In genomic region chr15:86070368-86070767, GRCm38 (mm10) we compare ENCODE assay signal across 11 mouse cellular contexts. TPM values are rescaled to one million over a fixed set of nuclear protein-coding genes. Genes with fewer than 3 reads are reported as not detected.
DNase-seq lines count a peak whose midpoint lies in the region; ATAC-seq and TF ChIP-seq lines count a peak whose summit lies in the region.
"Had no signal": no experiment of that assay in that cellular context is flagged by ENCODE, and none has a peak within 500 bp of the region (broad histone marks: within the 10 kb centered on the region; RNA-seq: fewer than 3 reads in every experiment).

No protein-coding gene starts in this region.

- no peak overlapping the region for H3K4me3 ChIP-seq in cerebellum, adult 2 months (replicated peaks; ENCODE audit: insufficient read depth, low read depth, low read length)
- peak overlapping the region; percentile 85 for H3K4me3 ChIP-seq in megakaryocyte, embryonic 14.5 days (replicated peaks)
- no peak overlapping the region for H3K4me3 ChIP-seq in hindbrain, embryonic 16.5 days (ENCODE audit: low read length)
- no peak overlapping the region for H3K4me3 ChIP-seq in midbrain, embryonic 16.5 days (ENCODE audit: low read depth, low read length)

- no peaks in the 10 kb centered on the region for H3K9me3 ChIP-seq in megakaryocyte, embryonic 14.5 days
- H3K9me3 ChIP-seq in hindbrain, embryonic 16.5 days (ENCODE audit: control insufficient read depth, low read length), result no peaks in the 10 kb centered on the region
- H3K9me3 ChIP-seq in midbrain, embryonic 16.5 days (replicated peaks; ENCODE audit: control insufficient read depth, low read length, poor library complexity, severe bottlenecking), result no peaks in the 10 kb centered on the region

- TF ChIP-seq POLR2A in cerebellum, adult 2 months (IDR thresholded peaks at IDR 0.05; ENCODE audit: borderline replicate concordance, insufficient read depth, low read length), result no peak

- H3K27ac ChIP-seq in cerebellum, adult 2 months (ENCODE audit: insufficient read depth, low read length), result no peak overlapping the region
- H3K27ac ChIP-seq in hindbrain, embryonic 16.5 days (ENCODE audit: low read depth, low read length), result peak overlapping the region; percentile 26; the same call in 1 of the 2 replicates
- H3K27ac ChIP-seq in midbrain, embryonic 16.5 days (ENCODE audit: low read length), result peak overlapping the region; percentile 54

- DNase-seq in cerebellum, adult 11-12 months, result peak; percentile 18
- no peak for DNase-seq in cerebellum, adult 2 months
- no peak for DNase-seq in layer of hippocampus, adult 9-10 months (ENCODE audit: low spot score)
- DNase-seq: kidney, adult 2 months; lung, adult 2 months; right cerebral cortex, postnatal 14 days had no signal

- H3K27me3 ChIP-seq in cerebellum, adult 2 months (ENCODE audit: control insufficient read depth, insufficient read depth, low read length), result no peaks in the 10 kb centered on the region
- H3K27me3 ChIP-seq in megakaryocyte, embryonic 14.5 days (replicated peaks), result peaks cover 13% of the 10 kb centered on the region
- no peaks in the 10 kb centered on the region for H3K27me3 ChIP-seq in hindbrain, embryonic 16.5 days (replicated peaks; ENCODE audit: control insufficient read depth, insufficient read depth, low read length)
- H3K27me3 ChIP-seq in midbrain, embryonic 16.5 days (ENCODE audit: control insufficient read depth, insufficient read depth, low read depth, low read length), result no peaks in the 10 kb centered on the region

- no peak overlapping the region for H3K4me2 ChIP-seq in hindbrain, embryonic 16.5 days (ENCODE audit: low read length)
- H3K4me2 ChIP-seq in midbrain, embryonic 16.5 days (ENCODE audit: low read length), result no peak overlapping the region

- no peak for ATAC-seq in megakaryocyte, adult 5-6 weeks (ENCODE audit: poor library complexity, severe bottlenecking)
- peak; percentile 44 for ATAC-seq in hindbrain, embryonic 16.5 days
- no peak for ATAC-seq in midbrain, embryonic 16.5 days
- ATAC-seq in CD4-positive, CD25-positive, alpha-beta regulatory T cell, adult 4 months, result no peak

- no peak for TF ChIP-seq CTCF in cerebellum, adult 2 months (IDR thresholded peaks at IDR 0.05; ENCODE audit: borderline replicate concordance, insufficient read depth, low read depth, low read length)

- 59% methylated on average over 11 of the region's 11 CpGs for WGBS in cerebellum, adult 2 months
- 46% methylated on average over 11 of the region's 11 CpGs for WGBS in hindbrain, embryonic 16.5 days
- 44% methylated on average over 11 of the region's 11 CpGs for WGBS in midbrain, embryonic 16.5 days

- no peak overlapping the region for H3K9ac ChIP-seq in hindbrain, embryonic 16.5 days (ENCODE audit: low read depth, low read length)
- no peak overlapping the region for H3K9ac ChIP-seq in midbrain, embryonic 16.5 days (ENCODE audit: low read depth, low read length)

- H3K36me3 ChIP-seq in megakaryocyte, embryonic 14.5 days (replicated peaks; ENCODE audit: low read length), result peaks cover 13% of the 10 kb centered on the region
- H3K36me3 ChIP-seq in hindbrain, embryonic 16.5 days (ENCODE audit: control insufficient read depth, insufficient read depth, low read length), result no peaks in the 10 kb centered on the region
- H3K36me3 ChIP-seq in midbrain, embryonic 16.5 days (ENCODE audit: control insufficient read depth, insufficient read depth, low read length), result 0 out of 2 replicates have a peak, but pooled peaks cover 2% of the 10 kb centered on the region

- peaks cover 65% of the 10 kb centered on the region for H3K4me1 ChIP-seq in cerebellum, adult 2 months (ENCODE audit: control insufficient read depth, insufficient read depth, low read length)
- H3K4me1 ChIP-seq in megakaryocyte, embryonic 14.5 days, result peaks cover 83% of the 10 kb centered on the region
- peaks cover 39% of the 10 kb centered on the region for H3K4me1 ChIP-seq in hindbrain, embryonic 16.5 days (ENCODE audit: control insufficient read depth, insufficient read depth, low read depth, low read length)
- peaks cover 21% of the 10 kb centered on the region for H3K4me1 ChIP-seq in midbrain, embryonic 16.5 days (ENCODE audit: control insufficient read depth, insufficient read depth, low read length)

RNA-seq across cellular contexts. Expression of gene Gramd4, which starts 12.9 kb away (rescaled TPM):
- polyA plus RNA-seq in cerebellum, adult 2 months (2012; rRNA removed), result 36.0 and 40.4 TPM in 2 replicates
- polyA plus RNA-seq in megakaryocyte, embryonic 14.5 days (2012; ENCODE audit: insufficient read depth, low replicate concordance), result 2.2 and 5.0 TPM in 2 replicates
- 11.5 and 13.1 TPM in 2 replicates for total RNA-seq in megakaryocyte, adult 5-6 weeks (2015)
- 36.8 and 46.0 TPM in 2 replicates for total RNA-seq in megakaryocyte, adult 5-6 weeks (2017)
- polyA plus RNA-seq in hindbrain, embryonic 16.5 days (2015; fragmentation: Nextera tagmentation; extraction: Ambion mirVana), result 18.4 and 30.4 TPM in 2 replicates
- 36.0 and 36.7 TPM in 2 replicates for polyA plus RNA-seq in midbrain, embryonic 16.5 days (2015; fragmentation: Nextera tagmentation; extraction: Ambion mirVana)
- polyA plus RNA-seq in CD4-positive, CD25-positive, alpha-beta regulatory T cell, adult 4 months (2017; shearing (Covaris generic)), result 10 to 100 TPM; 25.3 to 25.7 TPM

RNA-seq across cellular contexts. Expression of gene Celsr1, which starts 36.8 kb away (rescaled TPM):
- polyA plus RNA-seq in cerebellum, adult 2 months (2012; rRNA removed), result 0.49 and 0.60 TPM in 2 replicates
- 0.02 and 2.1 TPM in 2 replicates for polyA plus RNA-seq in megakaryocyte, embryonic 14.5 days (2012; ENCODE audit: insufficient read depth, low replicate concordance)
- 1.0 and 1.2 TPM in 2 replicates for total RNA-seq in megakaryocyte, adult 5-6 weeks (2015)
- 1.2 and 4.4 TPM in 2 replicates for total RNA-seq in megakaryocyte, adult 5-6 weeks (2017)
- 0.76 and 1.2 TPM in 2 replicates for polyA plus RNA-seq in hindbrain, embryonic 16.5 days (2015; fragmentation: Nextera tagmentation; extraction: Ambion mirVana)
- polyA plus RNA-seq in midbrain, embryonic 16.5 days (2015; fragmentation: Nextera tagmentation; extraction: Ambion mirVana), result 1.1 and 1.3 TPM in 2 replicates
- polyA plus RNA-seq in CD4-positive, CD25-positive, alpha-beta regulatory T cell, adult 4 months (2017; shearing (Covaris generic)), result 1 to 10 TPM; 3.3 to 3.8 TPM
